Mouse (Mus musculus) kidney, postnatal 4 days (tissue): Measurements from ENCODE around the gene Kdm5c.
A peak's percentile ranks its signal among the peaks of the same experiment; 100 is the strongest.

Experiments used
- DNase-seq, 2 experiments: peaks; one replicate each; pipeline ENCODE4 v3.0.0; 2021; ENCODE audit warnings: mixed read lengths in 2 of 2

Gene Kdm5c

GRCm38 (mm10) chrX:152306224-152306623 lies 73.4 kb downstream of the Kdm5c start:
- DNase-seq = no peak

GRCm38 (mm10) chrX:152307371-152307770 lies 74.6 kb downstream of the Kdm5c start:
- no peak for DNase-seq

- DNase-seq = peak; percentile 36 to 62
Measured at GRCm38 (mm10) chrX:152307942-152308341, 75.1 kb downstream of the Kdm5c start.

- DNase-seq = no peak
Measured at GRCm38 (mm10) chrX:152320535-152320934, 87.7 kb downstream of the Kdm5c start.

- DNase-seq = no peak
Measured at GRCm38 (mm10) chrX:152322776-152323175, 90.0 kb downstream of the Kdm5c start.

- peak; percentile 9 to 29 for DNase-seq
Measured at GRCm38 (mm10) chrX:152323584-152323983, 90.8 kb downstream of the Kdm5c start.
